8 mouse cellular contexts compared by ENCODE assay signal in genomic region chr17:34101604-34102032, GRCm38 (mm10). TPM values are rescaled to one million over a fixed set of nuclear protein-coding genes. Genes with fewer than 3 reads are reported as not detected.
A peak's percentile ranks its signal among the peaks of the same experiment; 100 is the strongest.
DNase-seq lines count a peak whose midpoint lies in the region; ATAC-seq and TF ChIP-seq lines count a peak whose summit lies in the region.

No protein-coding gene starts in this region.

- TF ChIP-seq CTCF in liver, embryonic 14.5 days (IDR thresholded peaks at IDR 0.05; ENCODE audit: low read depth) = peak; percentile 93

- WGBS in heart, embryonic 14.5 days = 6% methylated on average over 12 of the region's 12 CpGs
- WGBS in liver, embryonic 14.5 days (ENCODE audit: insufficient replicate concordance) = 2% methylated on average over 12 of the region's 12 CpGs
- 6% methylated on average over 12 of the region's 12 CpGs for WGBS in stomach, embryonic 15.5 days

- peak; percentile 93 for DNase-seq in CD4-positive helper T cell, adult 2 months (ENCODE audit: low read depth, low spot score)
- peak; percentile 92 for DNase-seq in brain, adult 2 months (ENCODE audit: low read depth, low spot score)
- peak; percentile 93 for DNase-seq in kidney, postnatal 14 days
- DNase-seq in liver, embryonic 14.5 days (ENCODE audit: low read depth in 3 of 3, low spot score in 3 of 3) = peak; percentile 76 to 79 (median 76)
- peak; percentile 94 for DNase-seq in neural tube, embryonic 10.5 days (ENCODE audit: extremely low spot score, low spot score)

- no peak overlapping the region for H3K27ac ChIP-seq in heart, embryonic 14.5 days (replicated peaks in 1 of 2; ENCODE audit: control insufficient read depth in 1 of 2, insufficient read depth in 1 of 2, low read depth in 2 of 2, low read length in 2 of 2)
- H3K27ac ChIP-seq in liver, embryonic 14.5 days = no peak overlapping the region
- no peak overlapping the region for H3K27ac ChIP-seq in stomach, embryonic 15.5 days

- H3K27me3 ChIP-seq in heart, embryonic 14.5 days (ENCODE audit: control insufficient read depth, insufficient read depth, low read length) = no peaks in the 10 kb centered on the region
- H3K27me3 ChIP-seq in liver, embryonic 14.5 days (ENCODE audit: control insufficient read depth, insufficient read depth, low read length) = no peaks in the 10 kb centered on the region
- H3K27me3 ChIP-seq in stomach, embryonic 15.5 days (replicated peaks) = no peaks in the 10 kb centered on the region

- H3K9me3 ChIP-seq in heart, embryonic 14.5 days (ENCODE audit: control insufficient read depth, low read length) = no peaks in the 10 kb centered on the region
- H3K9me3 ChIP-seq in liver, embryonic 14.5 days (ENCODE audit: control insufficient read depth, low read length) = no peaks in the 10 kb centered on the region
- H3K9me3 ChIP-seq in stomach, embryonic 15.5 days = no peaks in the 10 kb centered on the region

- TF ChIP-seq EP300 in liver, embryonic 14.5 days (IDR thresholded peaks at IDR 0.05; ENCODE audit: low read depth) = no peak

- peak; percentile 93 for ATAC-seq in erythroid progenitor cell, adult 5-6 weeks (replicated peaks; ENCODE audit: low FRiP score, poor library complexity, severe bottlenecking)
- ATAC-seq in heart, embryonic 14.5 days (ENCODE audit: insufficient number of reproducible peaks, insufficient read depth, low FRiP score, low read depth) = peak; percentile 70
- peak; percentile 67; the same call in 1 of the 2 replicates for ATAC-seq in liver, embryonic 14.5 days (ENCODE audit: insufficient read depth)
- peak; percentile 80; the same call in 1 of the 2 replicates for ATAC-seq in stomach, embryonic 15.5 days (ENCODE audit: insufficient read depth, low FRiP score, low read depth)

- peak overlapping the region in 1 of 2 experiments; percentile 19; a peak in 2 of 4 replicates for H3K4me3 ChIP-seq in heart, embryonic 14.5 days (ENCODE audit: control insufficient read depth in 1 of 2, insufficient read depth in 1 of 2, low read depth in 1 of 2, low read length in 2 of 2)
- peak overlapping the region; percentile 17 to 38; a peak in 2 of 4 replicates for H3K4me3 ChIP-seq in liver, embryonic 14.5 days (ENCODE audit: insufficient read depth in 1 of 2, low read depth in 2 of 2, low read length in 2 of 2)
- no peak overlapping the region for H3K4me3 ChIP-seq in stomach, embryonic 15.5 days (replicated peaks)

- H3K36me3 ChIP-seq in heart, embryonic 14.5 days (ENCODE audit: control insufficient read depth, insufficient read depth, low read length) = no peaks in the 10 kb centered on the region
- H3K36me3 ChIP-seq in liver, embryonic 14.5 days (replicated peaks; ENCODE audit: control insufficient read depth, insufficient read depth, low read depth) = no peaks in the 10 kb centered on the region
- H3K36me3 ChIP-seq in stomach, embryonic 15.5 days = no peaks in the 10 kb centered on the region

- peak overlapping the region; percentile 51 for H3K4me2 ChIP-seq in heart, embryonic 14.5 days (ENCODE audit: low read length)
- peak overlapping the region; percentile 50 for H3K4me2 ChIP-seq in liver, embryonic 14.5 days (ENCODE audit: low read depth)
- peak overlapping the region; percentile 31; the same call in 1 of the 2 replicates for H3K4me2 ChIP-seq in stomach, embryonic 15.5 days

- no peak overlapping the region for H3K9ac ChIP-seq in heart, embryonic 14.5 days (ENCODE audit: low read length)
- H3K9ac ChIP-seq in liver, embryonic 14.5 days (replicated peaks) = no peak overlapping the region
- H3K9ac ChIP-seq in stomach, embryonic 15.5 days = no peak overlapping the region

- H3K4me1 ChIP-seq in heart, embryonic 14.5 days (ENCODE audit: control insufficient read depth in 2 of 2, insufficient read depth in 2 of 2, low read length in 2 of 2) = peaks cover 5 to 6% of the 10 kb centered on the region in 2 experiments; a peak in 1 of 4 replicates
- no peaks in the 10 kb centered on the region for H3K4me1 ChIP-seq in liver, embryonic 14.5 days (replicated peaks; ENCODE audit: control insufficient read depth in 2 of 2, insufficient read depth in 2 of 2, low read length in 1 of 2)
- H3K4me1 ChIP-seq in stomach, embryonic 15.5 days = no peaks in the 10 kb centered on the region

RNA-seq across cellular contexts. Expression of gene H2-Oa, which starts 9.5 kb away (rescaled TPM):
- total RNA-seq in erythroid progenitor cell, adult 5-6 weeks (2015; ENCODE audit: low replicate concordance) = not detected in 2 replicates
- total RNA-seq in erythroid progenitor cell, adult 5-6 weeks (2017; ENCODE audit: low replicate concordance) = 0.39 and 1.5 TPM in 2 replicates
- polyA plus RNA-seq in heart, embryonic 14.5 days (2014; fragmentation: Nextera tagmentation; extraction: Ambion mirVana) = 0.78 TPM in 1 of 2 replicates, not detected in the other
- 0.45 and 0.51 TPM in 2 replicates for polyA plus RNA-seq in liver, embryonic 14.5 days (2012; rRNA removed)
- 0.29 and 0.51 TPM in 2 replicates for polyA plus RNA-seq in liver, embryonic 14.5 days (2014; fragmentation: Nextera tagmentation; extraction: Ambion mirVana)
- polyA plus RNA-seq in stomach, embryonic 15.5 days (2015; fragmentation: Nextera tagmentation; extraction: Ambion mirVana) = 0.79 and 1.2 TPM in 2 replicates

RNA-seq across cellular contexts. Expression of gene H2-DMa, which starts 17.7 kb away (rescaled TPM):
- total RNA-seq in erythroid progenitor cell, adult 5-6 weeks (2015; ENCODE audit: low replicate concordance) = 14.4 and 17.2 TPM in 2 replicates
- total RNA-seq in erythroid progenitor cell, adult 5-6 weeks (2017; ENCODE audit: low replicate concordance) = 12.3 and 20.4 TPM in 2 replicates
- 5.7 and 9.3 TPM in 2 replicates for polyA plus RNA-seq in heart, embryonic 14.5 days (2014; fragmentation: Nextera tagmentation; extraction: Ambion mirVana)
- polyA plus RNA-seq in liver, embryonic 14.5 days (2012; rRNA removed) = 2.5 and 3.1 TPM in 2 replicates
- polyA plus RNA-seq in liver, embryonic 14.5 days (2014; fragmentation: Nextera tagmentation; extraction: Ambion mirVana) = 4.4 and 5.5 TPM in 2 replicates
- polyA plus RNA-seq in stomach, embryonic 15.5 days (2015; fragmentation: Nextera tagmentation; extraction: Ambion mirVana) = 10.8 and 12.1 TPM in 2 replicates

RNA-seq across cellular contexts. Expression of gene Brd2, which starts 20.8 kb away (rescaled TPM):
- total RNA-seq in erythroid progenitor cell, adult 5-6 weeks (2015; ENCODE audit: low replicate concordance) = 199 and 208 TPM in 2 replicates
- 191 and 208 TPM in 2 replicates for total RNA-seq in erythroid progenitor cell, adult 5-6 weeks (2017; ENCODE audit: low replicate concordance)
- polyA plus RNA-seq in heart, embryonic 14.5 days (2014; fragmentation: Nextera tagmentation; extraction: Ambion mirVana) = 72.8 and 74.9 TPM in 2 replicates
- 46.8 and 48.7 TPM in 2 replicates for polyA plus RNA-seq in liver, embryonic 14.5 days (2012; rRNA removed)
- 28.8 and 37.5 TPM in 2 replicates for polyA plus RNA-seq in liver, embryonic 14.5 days (2014; fragmentation: Nextera tagmentation; extraction: Ambion mirVana)
- polyA plus RNA-seq in stomach, embryonic 15.5 days (2015; fragmentation: Nextera tagmentation; extraction: Ambion mirVana) = 98.3 and 107 TPM in 2 replicates

RNA-seq across cellular contexts. Expression of gene H2-DMb2, which starts 41.5 kb away (rescaled TPM):
- total RNA-seq in erythroid progenitor cell, adult 5-6 weeks (2015; ENCODE audit: low replicate concordance) = 3.2 and 4.6 TPM in 2 replicates
- total RNA-seq in erythroid progenitor cell, adult 5-6 weeks (2017; ENCODE audit: low replicate concordance) = 2.0 and 2.8 TPM in 2 replicates
- polyA plus RNA-seq in heart, embryonic 14.5 days (2014; fragmentation: Nextera tagmentation; extraction: Ambion mirVana) = 0.32 and 0.36 TPM in 2 replicates
- polyA plus RNA-seq in liver, embryonic 14.5 days (2012; rRNA removed) = 0.40 and 0.58 TPM in 2 replicates
- 0.13 and 0.33 TPM in 2 replicates for polyA plus RNA-seq in liver, embryonic 14.5 days (2014; fragmentation: Nextera tagmentation; extraction: Ambion mirVana)
- 0.58 and 0.87 TPM in 2 replicates for polyA plus RNA-seq in stomach, embryonic 15.5 days (2015; fragmentation: Nextera tagmentation; extraction: Ambion mirVana)

RNA-seq across cellular contexts. Expression of gene H2-DMb1, which starts 51.3 kb away (rescaled TPM):
- total RNA-seq in erythroid progenitor cell, adult 5-6 weeks (2015; ENCODE audit: low replicate concordance) = 18.0 and 34.8 TPM in 2 replicates
- total RNA-seq in erythroid progenitor cell, adult 5-6 weeks (2017; ENCODE audit: low replicate concordance) = 3.9 and 23.1 TPM in 2 replicates
- polyA plus RNA-seq in heart, embryonic 14.5 days (2014; fragmentation: Nextera tagmentation; extraction: Ambion mirVana) = 0.38 and 0.62 TPM in 2 replicates
- polyA plus RNA-seq in liver, embryonic 14.5 days (2012; rRNA removed) = 1.2 TPM in 2 replicates
- polyA plus RNA-seq in liver, embryonic 14.5 days (2014; fragmentation: Nextera tagmentation; extraction: Ambion mirVana) = 0.79 and 0.86 TPM in 2 replicates
- polyA plus RNA-seq in stomach, embryonic 15.5 days (2015; fragmentation: Nextera tagmentation; extraction: Ambion mirVana) = 2.2 and 2.8 TPM in 2 replicates
